Mouse (Mus musculus) left cerebral cortex, adult 8-10 months (tissue): ENCODE measurements around the gene 4932438H23Rik. TPM values are rescaled to one million over a fixed set of nuclear protein-coding genes. Genes with fewer than 3 reads are reported as not detected.

Source experiments
- DNase-seq, 2 experiments: peaks; one replicate each; pipeline ENCODE4 v3.0.0; 2022; ENCODE audit warnings: low spot score in 2 of 2
- total RNA-seq, 4 experiments: library from RNA; stranded (reverse); gene quantifications; 2 replicates each; pipeline ENCODE4 v1.2.4; 2022

4932438H23Rik gene
- total RNA-seq, result 1 to 10 TPM in 2 of 4 experiments, under 1 TPM in 2; 0.94 to 1.7 (median 1.2) TPM

DNA sequence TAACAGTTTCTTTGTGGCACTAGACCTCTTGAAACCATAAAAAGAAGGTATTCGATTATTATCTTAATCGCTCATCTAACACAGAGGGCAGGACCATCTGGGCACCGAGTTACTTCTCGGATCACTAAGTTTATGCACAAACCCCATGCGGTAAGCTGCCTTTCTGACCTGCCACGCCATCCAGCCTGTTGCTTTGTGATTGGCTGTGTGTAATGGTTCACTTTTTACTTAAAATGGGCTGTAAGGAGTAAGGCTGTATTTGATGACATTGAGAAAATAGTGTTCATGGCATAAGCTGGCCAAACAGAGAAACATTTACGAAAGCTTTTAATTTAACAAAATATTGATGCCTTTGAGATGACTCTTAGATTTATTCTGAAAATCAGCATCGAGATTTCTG, at the start of gene 4932438H23Rik:
4932438H23Rik (minus strand) TSS at position 101 of the 400 bp plus-strand sequence.
- no peak for DNase-seq

DNA sequence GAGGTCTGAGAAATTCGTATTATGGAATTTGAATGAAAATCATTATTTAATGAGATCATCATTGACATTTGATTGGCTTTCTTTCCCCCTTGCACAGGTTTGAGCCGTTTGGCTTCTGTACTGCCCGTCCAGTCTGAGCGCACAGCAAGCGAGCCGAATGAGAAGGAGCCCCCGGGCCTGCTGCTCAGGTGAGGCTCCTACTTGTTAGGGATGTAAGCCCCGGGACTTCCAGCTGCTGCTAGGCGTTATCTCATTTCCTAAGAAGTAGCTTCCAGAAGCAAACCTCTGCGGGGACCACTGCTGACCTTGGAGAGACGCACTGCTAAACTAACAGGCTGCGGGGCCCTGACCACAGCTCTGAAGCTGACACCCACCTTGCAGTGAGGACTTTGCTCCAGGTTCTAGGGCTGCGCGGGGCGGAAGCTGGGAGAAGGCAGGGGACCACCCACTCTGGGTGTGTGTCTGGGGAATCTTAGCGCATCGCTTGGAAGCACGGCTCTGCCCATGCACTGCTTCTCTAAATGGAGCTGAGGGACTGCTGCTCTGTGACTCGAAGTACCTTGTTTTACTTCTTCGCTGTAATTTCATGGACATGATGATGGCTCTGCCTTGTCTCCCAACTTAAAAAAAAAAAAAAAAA, 46.2 kb upstream of the 4932438H23Rik start:
- no peak for DNase-seq

DNA sequence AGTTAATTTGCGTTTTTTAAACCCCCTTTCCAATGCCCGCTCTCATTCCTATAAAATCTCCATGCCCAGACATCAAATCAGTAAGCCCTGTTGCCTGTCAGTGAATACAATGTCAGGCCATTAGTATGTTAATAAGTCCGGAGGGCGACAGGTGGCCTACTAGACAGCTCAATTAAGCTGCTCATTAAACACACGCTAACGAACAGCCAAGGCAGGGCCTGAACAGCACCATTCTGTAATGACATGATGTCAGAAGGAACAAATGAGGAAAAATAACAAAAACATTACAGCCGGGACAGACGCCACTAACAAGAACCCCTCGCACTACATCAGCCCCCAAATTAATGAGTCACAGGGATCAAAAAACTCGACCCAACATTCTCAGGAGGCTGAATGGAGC, 45.5 kb upstream of the 4932438H23Rik start:
- DNase-seq, result no peak

DNA sequence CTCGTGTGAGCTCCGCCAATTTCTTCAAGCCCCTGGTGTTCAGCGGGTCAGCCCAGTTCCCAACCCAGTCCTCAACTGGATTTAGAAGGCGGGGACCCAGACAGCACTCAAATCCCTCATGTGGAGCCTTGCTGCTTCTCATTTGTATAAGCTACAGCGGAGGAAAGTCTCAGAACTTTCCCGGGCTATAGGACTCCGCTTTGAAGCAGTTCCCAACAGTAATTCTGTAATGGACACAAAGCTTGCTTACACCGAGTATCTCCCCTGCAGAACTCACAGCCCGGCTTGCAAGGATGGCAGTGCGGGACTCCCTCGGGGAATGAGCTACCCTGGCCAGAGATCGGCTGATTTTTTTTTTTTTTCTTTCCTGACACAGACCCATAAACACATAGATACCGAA, 45.1 kb upstream of the 4932438H23Rik start:
- DNase-seq, result no peak

GRCm38 (mm10) chr16:91139481-91139880, 44.6 kb upstream of the 4932438H23Rik start:
- DNase-seq, result no peak

GRCm38 (mm10) chr16:91138736-91139135, 43.8 kb upstream of the 4932438H23Rik start:
- no peak for DNase-seq

DNA sequence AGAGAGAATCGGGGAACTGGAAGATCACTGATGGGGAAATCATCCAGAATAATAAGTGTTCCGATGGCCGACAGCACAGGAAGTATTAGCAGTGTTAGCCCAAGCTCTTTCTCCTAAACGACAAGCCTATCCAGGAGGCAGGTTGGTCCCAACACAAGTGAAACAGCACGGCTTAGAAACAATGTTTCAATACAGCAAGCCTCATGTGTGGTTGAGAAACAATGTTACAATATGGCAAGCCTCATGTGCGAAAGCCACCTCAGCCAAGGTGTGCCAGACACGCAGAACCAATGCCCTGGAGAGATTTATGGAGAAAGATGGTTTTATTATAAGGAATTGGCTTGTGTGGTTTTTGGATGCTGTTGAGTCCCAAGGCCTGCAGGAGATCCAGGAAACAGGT, 43.2 kb upstream of the 4932438H23Rik start:
- no peak for DNase-seq

- DNase-seq, result no peak
Measured at GRCm38 (mm10) chr16:91136607-91137006, 41.7 kb upstream of the 4932438H23Rik start.

DNA sequence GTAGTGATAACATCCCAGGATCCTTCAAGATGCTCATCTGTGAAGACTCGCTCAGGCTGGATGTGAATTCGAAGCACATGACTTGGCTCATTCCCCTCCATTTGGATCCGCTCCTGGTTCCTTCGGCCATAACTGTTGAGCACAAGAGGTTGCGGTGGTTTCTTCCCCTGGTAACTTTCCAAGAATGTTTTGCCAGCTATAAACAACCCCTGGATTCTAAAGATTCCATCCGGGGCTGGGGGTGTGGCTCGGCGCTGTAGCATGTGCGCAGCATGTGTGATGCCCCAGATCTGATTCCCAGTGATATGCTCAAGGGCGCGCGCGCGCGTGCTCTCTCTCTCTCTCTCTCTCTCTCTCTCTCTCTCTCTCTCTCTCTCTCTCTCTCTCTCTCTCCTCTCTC, 35.0 kb upstream of the 4932438H23Rik start:
- no peak for DNase-seq

DNA sequence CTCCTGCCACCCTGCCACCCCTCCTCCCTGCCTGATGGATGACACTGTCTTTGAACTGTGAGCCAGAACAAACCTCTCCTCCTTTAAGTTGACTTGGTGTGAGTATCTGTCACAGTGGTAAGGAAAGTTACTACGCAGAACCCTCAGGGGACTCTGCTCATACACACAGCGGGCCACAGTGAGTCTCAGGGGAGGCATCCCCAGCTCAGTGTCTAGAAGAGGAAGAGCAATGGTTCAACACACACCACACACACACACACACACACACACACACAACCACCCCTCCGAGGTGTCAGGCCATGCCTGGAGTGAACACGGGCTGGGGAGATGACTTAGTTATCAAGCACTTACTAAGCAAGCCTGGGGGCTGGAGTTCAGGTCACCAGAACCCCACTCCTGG, 33.5 kb upstream of the 4932438H23Rik start:
- DNase-seq, result no peak

DNA sequence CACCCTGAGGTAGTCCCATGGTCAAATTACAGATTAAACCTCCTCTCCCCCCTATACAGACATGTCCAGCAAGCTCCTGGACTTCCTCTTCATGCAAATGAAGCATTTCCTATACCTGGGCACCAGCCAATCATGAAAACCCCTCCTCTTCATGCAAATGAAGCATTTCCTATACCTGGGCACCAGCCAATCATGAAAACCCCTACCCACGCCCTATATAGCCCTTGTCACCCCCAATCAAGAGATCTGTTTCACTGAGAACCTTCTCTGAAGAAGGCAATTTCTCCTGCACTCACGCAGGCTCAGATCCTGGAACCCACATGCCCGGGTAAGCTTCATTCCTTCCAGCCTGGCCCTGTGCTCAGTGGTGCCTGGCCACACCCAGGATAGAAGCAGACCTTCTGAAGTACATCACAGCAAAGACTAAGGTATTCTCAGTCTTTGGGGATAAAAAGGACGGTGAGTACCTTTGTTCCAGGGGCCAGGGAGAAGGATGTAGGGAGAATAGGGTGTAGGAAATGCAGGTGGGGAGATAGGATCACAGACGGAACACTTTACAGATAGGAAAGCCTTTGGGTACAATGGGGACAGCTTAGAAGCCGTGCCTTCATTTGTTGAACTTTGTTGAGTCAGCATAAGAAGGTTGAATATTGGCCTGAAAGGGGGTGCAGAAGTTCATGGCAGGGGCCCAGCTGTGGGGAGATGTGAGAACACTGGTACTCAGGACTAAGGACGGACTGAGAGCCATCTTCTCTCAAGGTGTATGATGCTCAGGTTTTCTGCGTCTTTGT, 32.0 kb upstream of the 4932438H23Rik start:
- no peak for DNase-seq

DNA sequence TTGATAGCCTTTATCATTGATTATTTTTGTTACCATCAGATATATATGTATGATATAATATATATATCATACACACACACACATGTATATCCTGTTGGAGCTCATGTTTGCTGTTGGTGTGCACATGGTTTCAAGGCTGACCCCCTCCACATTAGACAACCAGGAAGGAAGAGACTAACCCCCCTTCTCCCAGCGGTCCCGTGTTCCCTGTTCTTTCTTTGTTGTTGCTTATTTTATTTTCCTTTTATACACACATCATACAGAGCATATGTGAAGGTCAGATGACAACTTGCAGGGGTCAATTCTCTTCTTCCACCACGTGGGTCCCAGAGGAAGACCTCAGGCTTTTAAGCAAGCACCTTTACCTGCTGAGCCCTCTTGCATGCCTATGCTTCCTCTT, 29.3 kb upstream of the 4932438H23Rik start:
- no peak for DNase-seq

DNA sequence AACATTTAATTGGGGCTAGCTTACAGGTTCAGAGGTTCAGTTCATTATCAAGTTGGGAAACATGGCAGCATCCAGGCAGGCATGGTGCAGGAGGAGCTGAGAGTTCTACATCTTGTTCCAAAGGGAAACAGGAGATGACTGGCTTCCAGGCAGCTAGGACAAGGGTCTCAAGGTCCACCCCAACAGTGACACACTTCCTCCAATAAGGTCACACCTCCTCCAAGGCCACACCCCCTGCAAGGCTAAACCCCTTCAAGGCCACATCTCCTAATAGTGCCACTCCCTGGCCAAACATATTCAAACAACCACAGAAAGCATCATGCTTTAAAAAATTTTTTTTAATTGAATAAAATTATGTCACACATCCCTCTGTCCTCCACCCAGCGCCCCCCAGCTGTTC, 28.9 kb upstream of the 4932438H23Rik start:
- DNase-seq, result no peak

DNA sequence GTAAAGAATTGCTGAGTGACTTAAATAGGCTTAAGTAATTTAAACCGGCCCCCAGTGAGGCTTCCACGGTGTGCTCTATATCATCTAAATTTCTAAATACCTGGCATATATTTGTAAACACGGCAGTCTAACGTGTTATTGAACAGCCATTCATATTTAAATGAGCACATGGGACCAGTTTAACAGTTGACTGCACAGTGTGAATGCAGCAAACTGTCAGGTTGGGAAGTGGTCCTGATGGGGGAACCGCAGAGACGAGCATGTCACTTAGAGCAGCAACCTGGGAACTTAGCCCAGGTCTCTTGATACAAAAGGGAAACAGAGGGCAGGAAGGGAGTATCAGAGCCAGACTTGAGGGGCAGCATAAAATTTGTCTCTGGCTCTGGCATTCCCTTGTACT, 25.0 kb upstream of the 4932438H23Rik start:
- DNase-seq, result no peak

GRCm38 (mm10) chr16:91116696-91117095, 21.8 kb upstream of the 4932438H23Rik start:
- no peak for DNase-seq

DNA sequence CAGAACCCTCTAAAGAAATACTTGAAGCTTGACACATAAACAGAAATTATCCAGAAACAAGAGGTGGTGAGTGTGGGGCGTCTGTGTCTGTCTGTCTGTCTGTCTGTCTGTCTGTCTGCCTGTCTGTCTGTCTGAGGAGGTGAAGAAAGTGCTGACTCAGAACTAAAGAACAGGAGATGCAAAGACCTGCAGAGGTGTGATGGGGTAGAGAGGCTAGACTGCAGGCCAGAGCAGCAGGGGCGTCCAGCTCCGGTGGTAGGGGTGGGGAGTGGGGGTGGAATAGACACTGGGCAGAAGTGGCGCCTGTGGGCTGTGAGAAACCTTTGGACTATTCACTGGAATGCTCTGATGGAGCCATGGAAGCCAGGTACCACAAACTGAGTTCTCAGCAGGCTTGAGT, 21.1 kb upstream of the 4932438H23Rik start:
- DNase-seq, result no peak

DNA sequence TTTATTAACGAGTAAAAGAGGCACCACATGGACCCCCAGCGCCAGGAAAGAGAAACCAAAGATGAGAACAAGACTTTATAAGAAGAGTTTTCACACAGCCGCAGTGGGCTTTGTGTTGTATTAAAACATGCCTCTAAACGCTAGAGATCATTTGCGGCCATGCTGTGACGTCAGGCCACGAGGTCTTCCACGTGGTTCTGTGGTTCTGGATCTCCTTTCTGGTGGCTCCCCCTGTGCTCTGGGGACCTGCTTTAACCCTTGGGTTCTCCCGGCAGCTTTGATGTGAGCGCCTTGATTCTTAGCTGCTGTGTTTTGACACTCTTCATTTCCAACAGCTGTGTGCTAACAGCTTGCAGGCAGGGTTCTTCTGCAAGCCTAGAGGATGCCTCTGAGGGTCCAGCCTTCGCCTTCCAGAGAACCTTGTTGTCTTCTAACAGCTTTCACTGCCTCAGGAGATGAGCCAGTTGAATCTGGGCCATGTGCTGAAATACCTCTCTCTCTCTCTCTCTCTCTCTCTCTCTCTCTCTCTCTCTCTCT, 16.1 kb upstream of the 4932438H23Rik start:
- DNase-seq, result no peak

DNA sequence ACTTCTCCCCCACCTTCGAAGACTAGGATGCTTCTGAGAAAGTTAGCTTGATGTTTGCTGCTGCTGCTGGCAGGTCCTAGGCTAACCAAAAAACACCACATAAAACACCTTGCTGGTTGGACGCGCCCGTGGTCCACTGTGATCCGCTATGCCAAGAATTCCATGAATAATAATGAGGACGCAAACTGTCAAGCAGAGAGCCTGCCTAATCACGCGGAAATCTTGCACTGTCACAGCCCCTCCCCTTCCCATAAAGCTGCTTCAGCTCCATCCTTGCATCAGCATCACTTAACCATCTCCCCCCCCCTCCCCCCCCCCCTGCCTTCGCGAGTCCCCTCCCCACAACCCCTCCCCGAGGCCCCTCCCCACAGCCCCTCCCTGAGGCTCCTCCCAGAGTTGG, 12.7 kb upstream of the 4932438H23Rik start:
- DNase-seq, result no peak

- DNase-seq, result no peak
Measured at GRCm38 (mm10) chr16:91105481-91106051, 10.6 kb upstream of the 4932438H23Rik start.

DNA sequence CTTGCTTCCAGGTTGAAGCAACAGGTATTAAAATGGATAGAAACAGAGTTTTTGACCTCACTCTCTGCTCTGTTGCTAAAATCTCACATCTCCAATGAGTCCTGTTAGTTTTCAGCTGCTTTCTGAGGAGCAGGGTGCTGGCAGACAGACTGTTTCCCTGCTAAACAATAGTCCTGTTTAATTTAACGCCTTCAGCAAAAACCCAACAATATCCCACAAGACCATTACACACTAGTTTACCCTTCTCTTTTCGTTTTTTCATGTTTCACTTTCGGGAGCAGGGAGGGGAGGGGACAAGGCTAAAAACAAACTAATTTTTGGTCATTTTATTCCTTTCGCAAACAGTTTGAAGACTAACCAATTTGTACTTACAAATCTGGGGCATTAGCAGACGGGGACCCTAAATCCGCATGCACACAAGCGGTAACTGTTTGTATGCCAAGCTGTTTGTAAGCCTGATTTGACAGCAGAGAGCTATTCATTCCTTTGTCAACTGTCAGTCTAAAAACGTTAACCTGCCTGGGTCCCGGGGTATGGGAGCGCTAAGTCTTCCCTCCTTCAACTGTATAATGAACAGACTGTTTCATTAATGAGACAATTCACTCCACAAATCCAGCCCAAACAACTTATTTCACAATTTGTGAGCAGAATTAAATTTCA, 10.0 kb upstream of the 4932438H23Rik start:
- DNase-seq, result no peak

- no peak for DNase-seq
Measured at GRCm38 (mm10) chr16:91103386-91103785, 8.5 kb upstream of the 4932438H23Rik start.

DNA sequence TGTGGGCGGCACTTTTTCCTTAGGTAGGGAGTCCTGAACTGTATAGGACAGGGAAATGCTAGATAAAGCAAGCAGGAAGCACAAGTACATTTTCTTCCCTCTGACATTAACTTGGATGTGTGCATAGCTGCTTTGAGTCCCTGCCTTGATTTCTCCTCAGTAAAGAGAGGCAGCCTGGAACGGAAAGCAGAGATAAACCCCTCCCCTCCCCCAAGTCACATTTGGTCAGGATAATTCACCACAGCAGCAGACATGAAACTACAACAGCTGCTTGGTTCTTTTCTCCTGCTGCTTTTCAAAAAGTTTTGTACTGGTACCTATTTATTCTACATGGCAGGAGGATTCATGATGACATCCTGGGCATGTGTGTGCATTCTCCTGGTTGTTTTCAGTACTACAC, 5.6 kb upstream of the 4932438H23Rik start:
- no peak for DNase-seq
